Mouse (Mus musculus): ENCODE measurements around the gene Zfp385b.

DNA sequence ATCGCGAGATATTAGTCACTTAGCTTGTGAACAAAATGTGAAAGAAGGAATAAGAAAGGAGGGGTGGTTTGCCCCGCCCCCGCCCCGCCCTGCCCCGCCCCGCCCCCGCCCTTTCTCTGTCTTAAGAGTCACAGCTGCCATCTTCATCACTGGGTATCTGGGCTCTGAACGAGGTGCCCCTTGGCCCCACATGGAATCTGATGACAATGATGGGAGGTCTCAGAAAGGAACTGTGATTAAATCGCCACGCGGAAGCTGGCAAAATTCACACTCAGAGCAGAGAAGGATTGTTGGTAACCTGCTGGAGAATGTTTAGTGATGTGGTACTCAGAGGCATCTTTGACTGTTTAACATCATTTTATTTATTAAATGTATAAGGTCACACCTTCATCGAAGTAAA lies 417.1 kb downstream of the Zfp385b start:
- TF ChIP-seq CTCF (IDR thresholded peaks at IDR 0.05; ENCODE audit: control insufficient read depth, insufficient read depth, low read length) (no peak), POLR2A (IDR thresholded peaks at IDR 0.05; ENCODE audit: borderline replicate concordance, control insufficient read depth, low read depth, low read length) (no peak)
